Mouse (Mus musculus): ENCODE measurements at regions not wholly inside any gene's neighbourhood (a gene's known extent, or its start where the extent isn't known, plus 50 kb on each side); places are given as distances from the start of the nearest gene placed in this dataset.

- no peak for TF ChIP-seq POLR2AphosphoS2 (IDR thresholded peaks at IDR 0.05; ENCODE audit: low read length)
- peak; percentile 84 for TF ChIP-seq ZNF384 (IDR thresholded peaks at IDR 0.05; ENCODE audit: low read depth, low read length)
Observed at GRCm38 (mm10) chr6:94954580-94954979, 162.5 kb upstream of the Kbtbd8 start (continued).

GRCm38 (mm10) chr6:94953658-94954057 lies 163.4 kb upstream of the Kbtbd8 start:
- TF ChIP-seq CHD2 (IDR thresholded peaks at IDR 0.05; ENCODE audit: low read length) (no peak), CHD1 (IDR thresholded peaks at IDR 0.05; ENCODE audit: low read depth, low read length) (no peak), RAD21 (IDR thresholded peaks at IDR 0.05; ENCODE audit: low read depth, low read length) (peak; percentile 44), SMC3 (IDR thresholded peaks at IDR 0.05; ENCODE audit: low read depth, low read length) (peak; percentile 35), NELFE (IDR thresholded peaks at IDR 0.05; ENCODE audit: low read depth, low read length) (0 out of 2 replicates have a peak, but pooled peaks have one; percentile 15), ZC3H11A (IDR thresholded peaks at IDR 0.05; ENCODE audit: low read depth, low read length) (peak; percentile 18; the same call in 1 of the 2 replicates), CTCF (IDR thresholded peaks at IDR 0.05 in 2 of 3, conservative IDR thresholded peaks at IDR 0.05 in 1 of 3; ENCODE audit: control insufficient read depth in 1 of 3, insufficient read depth in 1 of 3, low read depth in 2 of 3, low read length in 3 of 3, poor library complexity in 1 of 3, severe bottlenecking in 1 of 3) (peak; percentile 10 to 45 (median 22); a peak in 3 of 6 replicates)
- Histone ChIP-seq H3K9ac (ENCODE audit: control insufficient read depth, low read depth, low read length, poor library complexity, severe bottlenecking) (no peak overlapping the region), H3K27ac (ENCODE audit: control insufficient read depth, low read depth, low read length) (no peak overlapping the region), H3K4me3 (ENCODE audit: control insufficient read depth in 1 of 2, insufficient read depth in 1 of 2, low read depth in 2 of 2, low read length in 2 of 2) (no peak overlapping the region), H3K9me3 (replicated peaks; ENCODE audit: insufficient read depth, low read length) (no peaks in the 10 kb centered on the region), H3K27me3 (ENCODE audit: control insufficient read depth in 1 of 2, insufficient read depth in 2 of 2, low read length in 2 of 2) (no peaks in the 10 kb centered on the region), H3K79me2 (ENCODE audit: control insufficient read depth, insufficient read depth, low read length, poor library complexity) (no peaks in the 10 kb centered on the region), H3K36me3 (ENCODE audit: control insufficient read depth in 1 of 2, insufficient read depth in 2 of 2, low read length in 2 of 2) (peaks cover 0 to 8% of the 10 kb centered on the region in 2 experiments; a peak in 2 of 4 replicates), H3K4me1 (ENCODE audit: control insufficient read depth in 1 of 2, insufficient read depth in 2 of 2, low read length in 2 of 2) (peaks cover 9 to 16% of the 10 kb centered on the region in 2 experiments)
- peak; percentile 28 for DNase-seq (ENCODE audit: low read depth, low spot score)

GRCm38 (mm10) chr6:94951971-94952768 lies 164.9 kb upstream of the Kbtbd8 start:
- Histone ChIP-seq H3K9me3 (replicated peaks; ENCODE audit: insufficient read depth, low read length) (no peaks in the 10 kb centered on the region), H3K9ac (ENCODE audit: control insufficient read depth, low read depth, low read length, poor library complexity, severe bottlenecking) (no peak overlapping the region), H3K79me2 (ENCODE audit: control insufficient read depth, insufficient read depth, low read length, poor library complexity) (no peaks in the 10 kb centered on the region), H3K4me1 (ENCODE audit: control insufficient read depth in 1 of 2, insufficient read depth in 2 of 2, low read length in 2 of 2) (peaks cover 9 to 12% of the 10 kb centered on the region in 2 experiments), H3K27ac (ENCODE audit: control insufficient read depth, low read depth, low read length) (no peak overlapping the region), H3K27me3 (ENCODE audit: control insufficient read depth in 1 of 2, insufficient read depth in 2 of 2, low read length in 2 of 2) (no peaks in the 10 kb centered on the region), H3K4me3 (ENCODE audit: control insufficient read depth in 1 of 2, insufficient read depth in 1 of 2, low read depth in 2 of 2, low read length in 2 of 2) (no peak overlapping the region), H3K36me3 (ENCODE audit: control insufficient read depth in 1 of 2, insufficient read depth in 2 of 2, low read length in 2 of 2) (peaks cover 0 to 8% of the 10 kb centered on the region in 2 experiments; a peak in 2 of 4 replicates)
- TF ChIP-seq USF2 (IDR thresholded peaks at IDR 0.05; ENCODE audit: borderline replicate concordance in 1 of 2, insufficient read depth in 1 of 2, low read depth in 1 of 2, low read length in 2 of 2) (no peak), HCFC1 (IDR thresholded peaks at IDR 0.05; ENCODE audit: low read depth, low read length) (no peak), NRF1 (IDR thresholded peaks at IDR 0.05; ENCODE audit: insufficient read depth, low read depth, low read length, poor library complexity, severe bottlenecking) (no peak), GATA1 (IDR thresholded peaks at IDR 0.05; ENCODE audit: low read depth, low read length) (no peak)
- no peak for DNase-seq (ENCODE audit: low read depth, low spot score)
